Mouse (Mus musculus) neural tube, embryonic 11.5 days (tissue): ENCODE results near the gene Pcolce2. TPM values are rescaled to one million over a fixed set of nuclear protein-coding genes. Genes with fewer than 3 reads are reported as not detected.

ENCODE experiments used
- ATAC-seq: fragments of 200-750 bp; cut with Nextera tagmentation; 2 replicates; pipeline ENCODE4 v1.8.0; 2017; ENCODE audit warnings: moderate number of reproducible peaks, mild to moderate bottlenecking, moderate TSS enrichment, moderate library complexity; ENCODE audit not compliant: insufficient read depth, low FRiP score, low TSS enrichment
- DNase-seq: peaks from one replicate; pipeline ENCODE4 v3.0.0-alpha.2; 2015; ENCODE audit warnings: low spot score
- H3K27ac ChIP-seq: fragments of 300-500 bp; sonication (generic); 2 replicates; pipeline ENCODE4 v1.5.1; 2014; ENCODE audit warnings: low read depth, mild to moderate bottlenecking, low read length
- H3K27me3 ChIP-seq: fragments of 300-500 bp; sonication (generic); 2 replicates; pipeline ENCODE4 v1.6.1; 2014; ENCODE audit warnings: mild to moderate bottlenecking, low read length, mixed read lengths; ENCODE audit not compliant: control insufficient read depth, insufficient read depth
- H3K36me3 ChIP-seq: fragments of 300-500 bp; sonication (generic); 2 replicates; pipeline ENCODE4 v1.6.1; 2014; ENCODE audit warnings: mild to moderate bottlenecking, low read length, moderate library complexity, mixed read lengths; ENCODE audit not compliant: control insufficient read depth, insufficient read depth
- H3K4me1 ChIP-seq: fragments of 300-500 bp; sonication (generic); 2 replicates; pipeline ENCODE4 v1.6.1; 2014; ENCODE audit warnings: low read length, mixed read lengths; ENCODE audit not compliant: control insufficient read depth, insufficient read depth
- H3K4me2 ChIP-seq: fragments of 300-500 bp; sonication (generic); 2 replicates; pipeline ENCODE4 v1.6.1; 2014; ENCODE audit warnings: low read depth, mild to moderate bottlenecking, moderate library complexity
- H3K4me3 ChIP-seq: fragments of 300-500 bp; sonication (generic); 2 replicates; pipeline ENCODE4 v1.5.1; 2014; ENCODE audit warnings: low read depth, low read length
- H3K9ac ChIP-seq: fragments of 300-500 bp; sonication (generic); 2 replicates; pipeline ENCODE4 v1.6.1; 2014; ENCODE audit warnings: mild to moderate bottlenecking, low read length
- H3K9me3 ChIP-seq: fragments of 300-500 bp; sonication (generic); 2 replicates; pipeline ENCODE4 v1.6.1; 2016; ENCODE audit warnings: low read length; ENCODE audit not compliant: control insufficient read depth
- WGBS: fragments of 180-500 bp; shearing (Covaris S2); extraction: QIAGEN DNeasy Blood & Tissue Kit; methylation state at CpG from one replicate; pipeline ENCODE4 v1.1.7; 2014; 5-methylcytosine and 5-hydroxymethylcytosine counted together
- polyA plus RNA-seq: library from polyadenylated mRNA; unstranded; fragments of >200 nt; fragmentation: Nextera tagmentation; extraction: Ambion mirVana; gene quantifications from 2 replicates; pipeline ENCODE4 v1.2.1, GENCODE M21; 2014

Pcolce2 gene
- polyA plus RNA-seq, 1 experiment from 2014 or later: 2.1 TPM

- ATAC-seq: no peak
- WGBS: 67% methylated on average over 8 of the region's 8 CpGs
Measured at GRCm38 (mm10) chr9:95692823-95693222, 55.4 kb downstream of the Pcolce2 start.

GRCm38 (mm10) chr9:95693528-95694100 is 56.2 kb downstream of the Pcolce2 start:
- Histone ChIP-seq H3K4me3 (no peak overlapping the region), H3K27me3 (no peaks in the 10 kb centered on the region), H3K9ac (no peak overlapping the region), H3K36me3 (no peaks in the 10 kb centered on the region), H3K4me1 (no peaks in the 10 kb centered on the region), H3K9me3 (no peaks in the 10 kb centered on the region), H3K27ac (no peak overlapping the region), H3K4me2 (no peak overlapping the region)
- DNase-seq (no peak), ATAC-seq (no peak)
- WGBS: 86% methylated on average over 11 of the region's 11 CpGs

More at GRCm38 (mm10) chr9:95692823-95693222, 55.4 kb downstream of the Pcolce2 start:
- H3K4me2 ChIP-seq: no peak overlapping the region
- no peak for DNase-seq
- H3K9me3 ChIP-seq: no peaks in the 10 kb centered on the region
- H3K4me1 ChIP-seq: no peaks in the 10 kb centered on the region
- no peaks in the 10 kb centered on the region for H3K27me3 ChIP-seq
- H3K4me3 ChIP-seq: no peak overlapping the region
- no peak overlapping the region for H3K9ac ChIP-seq
- H3K36me3 ChIP-seq: no peaks in the 10 kb centered on the region
- no peak overlapping the region for H3K27ac ChIP-seq

DNA sequence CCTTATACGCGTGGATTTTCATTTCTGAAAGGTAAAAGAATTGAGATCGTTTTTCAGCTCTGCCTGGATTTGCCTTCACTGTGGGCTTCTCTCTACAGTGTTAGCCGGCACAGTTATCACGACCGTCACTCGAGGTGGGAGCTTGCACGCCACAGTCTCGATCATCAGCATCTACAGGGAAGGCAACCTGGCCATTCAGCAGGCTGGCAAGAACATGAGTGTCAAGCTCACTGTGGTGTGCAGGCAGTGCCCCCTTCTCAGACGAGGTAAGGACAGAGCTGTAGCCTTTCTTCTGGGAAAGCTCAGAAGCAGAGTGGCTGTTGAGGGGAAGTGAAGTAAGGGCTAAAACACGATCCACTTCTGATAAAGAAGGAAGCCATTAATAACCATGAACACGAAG is 57.1 kb downstream of the Pcolce2 start:
- WGBS: 90% methylated on average over 12 of the region's 12 CpGs
- DNase-seq (no peak), ATAC-seq (no peak)
- Histone ChIP-seq H3K36me3 (no peaks in the 10 kb centered on the region), H3K27ac (no peak overlapping the region), H3K27me3 (no peaks in the 10 kb centered on the region), H3K9me3 (no peaks in the 10 kb centered on the region), H3K4me2 (no peak overlapping the region), H3K4me1 (no peaks in the 10 kb centered on the region), H3K9ac (no peak overlapping the region), H3K4me3 (no peak overlapping the region)

DNA sequence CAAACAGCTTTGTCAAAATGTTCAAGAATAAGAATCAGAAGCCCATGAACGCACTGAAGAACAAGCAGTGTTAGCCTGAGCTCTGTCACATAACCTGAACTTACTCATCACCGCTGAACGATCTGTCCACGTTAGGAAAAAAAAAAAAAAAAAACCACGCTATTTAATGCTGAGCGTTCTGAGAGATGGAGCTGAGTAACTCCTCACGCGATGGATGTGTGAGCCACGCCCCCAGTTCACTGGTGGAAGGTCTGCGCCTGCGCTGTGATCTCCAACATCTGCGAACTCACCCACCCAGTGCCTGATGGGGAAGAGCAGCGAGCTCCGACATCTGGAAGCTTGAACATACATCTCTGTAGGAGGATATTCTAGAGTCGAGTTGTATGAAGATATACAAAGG is 57.6 kb downstream of the Pcolce2 start:
- Histone ChIP-seq H3K9me3 (no peaks in the 10 kb centered on the region), H3K27ac (no peak overlapping the region), H3K36me3 (no peaks in the 10 kb centered on the region), H3K4me3 (no peak overlapping the region), H3K4me2 (no peak overlapping the region), H3K4me1 (no peaks in the 10 kb centered on the region), H3K9ac (no peak overlapping the region), H3K27me3 (no peaks in the 10 kb centered on the region)
- WGBS: 90% methylated on average over 15 of the region's 15 CpGs
- DNase-seq: no peak
- no peak for ATAC-seq

- H3K9me3 ChIP-seq: no peaks in the 10 kb centered on the region
- H3K4me1 ChIP-seq: no peaks in the 10 kb centered on the region
- no peaks in the 10 kb centered on the region for H3K36me3 ChIP-seq
- DNase-seq (no peak), ATAC-seq (no peak)
- no peak overlapping the region for H3K27ac ChIP-seq
- no peak overlapping the region for H3K4me3 ChIP-seq
- 82% methylated on average over 6 of the region's 6 CpGs for WGBS
- no peak overlapping the region for H3K4me2 ChIP-seq
- H3K9ac ChIP-seq: no peak overlapping the region
- no peaks in the 10 kb centered on the region for H3K27me3 ChIP-seq
Measured at GRCm38 (mm10) chr9:95696581-95696980, 59.2 kb downstream of the Pcolce2 start.

GRCm38 (mm10) chr9:95697808-95698207 is 60.4 kb downstream of the Pcolce2 start:
- no peak overlapping the region for H3K4me2 ChIP-seq
- H3K27ac ChIP-seq: no peak overlapping the region
- no peaks in the 10 kb centered on the region for H3K4me1 ChIP-seq
- no peaks in the 10 kb centered on the region for H3K36me3 ChIP-seq
- no peak overlapping the region for H3K4me3 ChIP-seq
- H3K9me3 ChIP-seq: no peaks in the 10 kb centered on the region
- 61% methylated on average over 2 of the region's 2 CpGs for WGBS
- no peak overlapping the region for H3K9ac ChIP-seq
- ATAC-seq (no peak), DNase-seq (no peak)
- H3K27me3 ChIP-seq: no peaks in the 10 kb centered on the region

- DNase-seq: no peak
- Histone ChIP-seq H3K27me3 (no peaks in the 10 kb centered on the region), H3K4me3 (no peak overlapping the region), H3K4me1 (no peaks in the 10 kb centered on the region), H3K9me3 (no peaks in the 10 kb centered on the region), H3K27ac (no peak overlapping the region), H3K9ac (no peak overlapping the region), H3K36me3 (no peaks in the 10 kb centered on the region), H3K4me2 (no peak overlapping the region)
- ATAC-seq: no peak
- WGBS: 87% methylated on average over 4 of the region's 4 CpGs
Measured at GRCm38 (mm10) chr9:95699273-95699672, 61.9 kb downstream of the Pcolce2 start.

GRCm38 (mm10) chr9:95704078-95704477 is 66.7 kb downstream of the Pcolce2 start:
- H3K4me2 ChIP-seq: no peak overlapping the region
- no peaks in the 10 kb centered on the region for H3K36me3 ChIP-seq
- no peak overlapping the region for H3K9ac ChIP-seq
- no peaks in the 10 kb centered on the region for H3K4me1 ChIP-seq
- DNase-seq (no peak), ATAC-seq (no peak)
- H3K4me3 ChIP-seq: no peak overlapping the region
- WGBS: 85% methylated on average over 3 of the region's 3 CpGs
- no peaks in the 10 kb centered on the region for H3K27me3 ChIP-seq
- H3K9me3 ChIP-seq: no peaks in the 10 kb centered on the region
- no peak overlapping the region for H3K27ac ChIP-seq

DNA sequence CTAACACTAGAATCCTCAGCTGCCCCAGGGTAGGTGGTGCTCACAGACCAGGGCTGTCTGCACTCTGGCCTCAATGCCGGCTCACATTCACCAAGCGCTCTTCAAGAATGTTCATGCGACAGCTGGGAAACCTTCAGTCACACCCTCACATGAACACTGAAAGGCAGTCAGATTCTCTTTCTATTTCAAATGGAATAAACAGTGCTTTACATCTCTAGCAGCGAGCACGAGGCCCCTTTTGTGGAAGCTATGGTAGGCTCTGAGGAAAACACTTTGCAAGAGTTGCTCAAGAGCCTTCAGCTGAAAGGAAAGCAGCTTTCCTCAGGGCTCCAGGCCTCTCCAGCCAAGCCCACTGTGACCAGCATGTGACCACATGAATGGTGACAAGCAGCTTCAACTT is 68.0 kb downstream of the Pcolce2 start:
- Histone ChIP-seq H3K27me3 (no peaks in the 10 kb centered on the region), H3K27ac (no peak overlapping the region), H3K4me3 (no peak overlapping the region), H3K4me2 (no peak overlapping the region), H3K9ac (no peak overlapping the region), H3K4me1 (no peaks in the 10 kb centered on the region), H3K9me3 (no peaks in the 10 kb centered on the region), H3K36me3 (no peaks in the 10 kb centered on the region)
- ATAC-seq: no peak
- DNase-seq: no peak
- 94% methylated on average over 5 of the region's 5 CpGs for WGBS
